Mouse (Mus musculus) brown adipose tissue, adult 24 weeks (tissue): Measurements from ENCODE around the gene Pygb. TPM values are rescaled to one million over a fixed set of nuclear protein-coding genes. Genes with fewer than 3 reads are reported as not detected.

ENCODE experiments used
- H3K27ac ChIP-seq: fragments of 200-500 bp; replicated peaks from 2 replicates; pipeline ENCODE4 v1.5.1; 2012; ENCODE audit warnings: low read depth, mild to moderate bottlenecking, low read length
- H3K4me1 ChIP-seq: fragments of 200-500 bp; 2 replicates; pipeline ENCODE4 v1.6.1; 2012; ENCODE audit warnings: low read length, mixed read lengths; ENCODE audit not compliant: control insufficient read depth, insufficient read depth, insufficient read length
- H3K4me3 ChIP-seq: fragments of 200-500 bp; 2 replicates; pipeline ENCODE4 v1.5.1; 2012; ENCODE audit warnings: low read depth, mild to moderate bottlenecking, low read length, moderate library complexity; ENCODE audit not compliant: insufficient read depth
- polyA plus RNA-seq: library from polyadenylated mRNA; stranded (reverse); fragments of >200 nt; gene quantifications from 2 replicates; pipeline ENCODE4 v1.2.4, GENCODE M21; 2012; ENCODE audit not compliant: missing spikeins, insufficient read depth, insufficient read length

Pygb gene
- polyA plus RNA-seq: 51.9 and 52.1 TPM in 2 replicates

DNA sequence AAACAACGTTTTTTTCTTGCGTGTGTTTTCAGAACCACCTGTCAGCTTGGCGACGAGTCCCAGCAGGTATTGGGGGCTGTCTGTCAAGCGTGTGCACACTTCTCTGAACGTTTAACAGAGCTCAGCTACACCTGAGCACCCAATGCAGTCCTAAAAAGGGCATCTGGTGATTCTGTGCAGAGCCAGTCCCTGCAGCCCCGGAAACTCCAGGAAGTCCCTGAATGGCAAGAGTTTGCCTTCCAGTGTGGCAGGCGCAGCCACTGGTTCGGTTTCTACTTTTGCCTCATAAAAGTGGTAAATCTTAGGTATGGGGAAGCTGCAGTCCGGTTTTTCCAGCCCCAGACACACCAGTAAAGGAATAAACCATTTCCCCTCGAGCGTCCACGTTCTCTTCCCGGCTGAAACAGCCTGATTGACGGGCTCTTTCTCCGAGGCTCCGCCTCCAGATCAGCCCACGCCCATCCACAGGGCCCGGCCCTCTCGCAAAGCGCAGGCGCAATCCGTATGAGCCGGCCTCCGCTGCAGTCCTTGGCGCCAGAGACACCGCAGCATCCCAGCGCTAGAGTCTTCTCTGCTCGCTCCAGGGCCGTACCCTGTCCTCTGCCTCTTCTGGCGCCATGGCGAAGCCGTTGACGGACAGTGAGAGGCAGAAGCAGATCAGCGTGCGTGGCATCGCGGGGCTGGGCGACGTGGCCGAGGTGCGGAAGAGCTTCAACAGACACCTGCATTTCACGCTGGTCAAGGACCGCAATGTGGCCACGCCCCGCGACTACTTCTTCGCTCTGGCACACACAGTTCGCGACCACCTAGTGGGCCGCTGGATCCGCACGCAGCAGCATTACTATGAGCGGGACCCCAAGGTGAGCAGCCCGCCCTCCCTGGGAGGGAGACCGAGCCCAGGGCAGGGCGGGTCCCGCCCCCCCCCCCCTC lies at the start of gene Pygb:
Gene Pygb (plus strand): TSS at position 485 of the 930 bp plus-strand sequence.
- Histone ChIP-seq H3K4me1 (peaks cover 7% of the 10 kb centered on the region), H3K27ac (0 out of 2 replicates have a peak within 1 kb of the TSS, but pooled peaks have one; percentile 4), H3K4me3 (peak within 1 kb of the TSS; percentile 93)

GRCm38 (mm10) chr2:150737881-150738280 lies 48.7 kb upstream of the Pygb start:
- Histone ChIP-seq H3K4me1 (no peaks in the 10 kb centered on the region), H3K27ac (no peak overlapping the region), H3K4me3 (no peak overlapping the region)

GRCm38 (mm10) chr2:150740145-150740841 lies 46.2 kb upstream of the Pygb start:
- Histone ChIP-seq H3K4me3 (no peak overlapping the region), H3K4me1 (no peaks in the 10 kb centered on the region), H3K27ac (no peak overlapping the region)

GRCm38 (mm10) chr2:150741405-150741804 lies 45.1 kb upstream of the Pygb start:
- Histone ChIP-seq H3K4me3 (no peak overlapping the region), H3K4me1 (no peaks in the 10 kb centered on the region), H3K27ac (no peak overlapping the region)

GRCm38 (mm10) chr2:150745016-150745415 lies 41.5 kb upstream of the Pygb start:
- Histone ChIP-seq H3K4me3 (no peak overlapping the region), H3K27ac (no peak overlapping the region), H3K4me1 (peaks cover 3% of the 10 kb centered on the region; the same call in 1 of the 2 replicates)

DNA sequence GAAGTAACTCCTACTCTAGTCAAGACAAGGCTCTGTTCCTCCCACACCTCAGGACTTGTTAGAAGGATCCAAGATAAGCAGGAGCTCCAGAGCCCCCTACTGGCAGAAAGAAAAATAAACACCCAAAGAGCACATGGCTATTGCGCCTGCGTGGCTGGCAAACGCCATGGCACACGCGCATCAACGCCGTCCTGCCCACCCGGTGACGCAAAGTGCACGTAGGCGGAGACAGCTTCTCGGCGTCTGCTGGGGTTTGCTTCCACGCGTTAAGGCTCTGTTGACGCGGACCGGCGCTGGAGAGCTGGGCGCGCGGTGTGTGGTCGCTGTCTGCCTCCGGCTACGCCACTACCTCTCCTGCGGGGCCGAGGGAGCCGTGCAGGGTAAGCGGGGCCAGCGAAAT lies 37.7 kb upstream of the Pygb start, which contains the start of gene Entpd6:
Gene Entpd6 (plus strand): TSS at position 189 of the 400 bp plus-strand sequence.
- H3K4me3 ChIP-seq: peak within 1 kb of the TSS; percentile 78
- peak within 1 kb of the TSS; percentile 42 for H3K27ac ChIP-seq
- H3K4me1 ChIP-seq: peaks cover 5% of the 10 kb centered on the region; the same call in 1 of the 2 replicates

DNA sequence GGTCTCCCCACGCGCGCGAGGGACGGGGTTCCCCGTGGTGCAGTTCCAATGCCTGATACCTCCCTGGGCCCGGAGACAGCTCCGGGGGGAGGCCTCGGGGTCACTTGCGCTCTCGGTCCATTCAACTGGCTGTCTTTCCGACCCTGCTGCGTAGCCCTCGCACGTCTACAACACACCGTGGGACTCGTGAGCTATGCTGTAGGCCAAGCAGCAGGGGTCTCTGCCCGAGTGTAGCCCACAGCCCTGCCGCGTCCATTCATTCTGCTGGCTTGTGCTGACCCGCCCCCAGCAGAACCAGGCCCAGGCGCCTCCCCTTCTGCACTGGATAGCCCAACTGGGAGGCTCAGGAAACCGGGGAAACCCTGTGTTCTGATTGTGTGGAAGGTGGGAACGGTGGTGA lies 37.3 kb upstream of the Pygb start:
- peaks cover 5% of the 10 kb centered on the region; the same call in 1 of the 2 replicates for H3K4me1 ChIP-seq
- H3K4me3 ChIP-seq: peak overlapping the region; percentile 78
- H3K27ac ChIP-seq: peak overlapping the region; percentile 42

GRCm38 (mm10) chr2:150750129-150750979 lies 36.2 kb upstream of the Pygb start:
- Histone ChIP-seq H3K4me1 (peaks cover 5% of the 10 kb centered on the region; the same call in 1 of the 2 replicates), H3K27ac (no peak overlapping the region), H3K4me3 (peak overlapping the region; percentile 78)

GRCm38 (mm10) chr2:150755016-150755415 lies 31.5 kb upstream of the Pygb start:
- H3K4me3 ChIP-seq: no peak overlapping the region
- H3K27ac ChIP-seq: no peak overlapping the region
- peaks cover 2% of the 10 kb centered on the region; the same call in 1 of the 2 replicates for H3K4me1 ChIP-seq

GRCm38 (mm10) chr2:150761476-150761875 lies 25.1 kb upstream of the Pygb start:
- Histone ChIP-seq H3K4me1 (peaks cover 6% of the 10 kb centered on the region; the same call in 1 of the 2 replicates), H3K4me3 (no peak overlapping the region), H3K27ac (no peak overlapping the region)

GRCm38 (mm10) chr2:150765619-150766018 lies 20.9 kb upstream of the Pygb start:
- peak overlapping the region; percentile 64 for H3K27ac ChIP-seq
- peaks cover 6% of the 10 kb centered on the region; the same call in 1 of the 2 replicates for H3K4me1 ChIP-seq
- no peak overlapping the region for H3K4me3 ChIP-seq

GRCm38 (mm10) chr2:150766083-150766862 lies 20.3 kb upstream of the Pygb start:
- Histone ChIP-seq H3K4me3 (no peak overlapping the region), H3K27ac (peak overlapping the region; percentile 7), H3K4me1 (peaks cover 6% of the 10 kb centered on the region; the same call in 1 of the 2 replicates)

GRCm38 (mm10) chr2:150768678-150769077 lies 17.9 kb upstream of the Pygb start:
- H3K4me3 ChIP-seq: no peak overlapping the region
- peak overlapping the region; percentile 81; the same call in 1 of the 2 replicates for H3K27ac ChIP-seq
- peaks cover 15% of the 10 kb centered on the region for H3K4me1 ChIP-seq

GRCm38 (mm10) chr2:150770747-150771146 lies 15.8 kb upstream of the Pygb start:
- H3K4me3 ChIP-seq: 0 out of 2 replicates have a peak overlapping the region, but pooled peaks have one; percentile 8
- H3K4me1 ChIP-seq: peaks cover 9% of the 10 kb centered on the region
- peak overlapping the region; percentile 90 for H3K27ac ChIP-seq
